Mouse (Mus musculus) MEL (cell line): ENCODE results near the gene Rps13.
A peak's percentile ranks its signal among the peaks of the same experiment; 100 is the strongest.

Experiments
- BHLHE40 ChIP-seq: IDR thresholded peaks from 2 replicates; pipeline ENCODE4 v1.6.1; 2012; ENCODE audit warnings: low read depth, mild to moderate bottlenecking, inconsistent platforms, low read length, improper control_type of control experiment, borderline replicate concordance
- CTCF ChIP-seq, 3 experiments: IDR thresholded peaks in 2 of 3; conservative IDR thresholded peaks in 1 of 3; 2 replicates each; pipeline ENCODE4 v1.5.1; 2011 to 2012; ENCODE audit warnings: low read length in 3 of 3, low read depth in 2 of 3, mild to moderate bottlenecking in 2 of 3, improper control_type of control experiment in 1 of 3, inconsistent platforms in 1 of 3, mixed read lengths in 1 of 3, moderate library complexity in 1 of 3; ENCODE audit not compliant: control insufficient read depth in 1 of 3, insufficient read depth in 1 of 3, poor library complexity in 1 of 3, severe bottlenecking in 1 of 3
- E2F4 ChIP-seq: IDR thresholded peaks from 2 replicates; pipeline ENCODE4 v1.6.1; 2011; ENCODE audit warnings: low read depth, low read length, improper control_type of control experiment, borderline replicate concordance
- EP300 ChIP-seq, 2 experiments: IDR thresholded peaks; 2 replicates each; pipeline ENCODE4 v1.6.1; 2011; ENCODE audit warnings: improper control_type of control experiment in 2 of 2, low read length in 2 of 2, low read depth in 1 of 2, mild to moderate bottlenecking in 1 of 2
- HCFC1 ChIP-seq: IDR thresholded peaks from 2 replicates; pipeline ENCODE4 v1.6.1; 2012; ENCODE audit warnings: low read depth, mild to moderate bottlenecking, inconsistent platforms, low read length, improper control_type of control experiment, moderate library complexity
- JUND ChIP-seq: IDR thresholded peaks from 2 replicates; pipeline ENCODE4 v1.6.1; 2011; ENCODE audit warnings: low read depth, mild to moderate bottlenecking, improper control_type of control experiment, low read length
- MAFK ChIP-seq: IDR thresholded peaks from 2 replicates; pipeline ENCODE4 v1.6.1; 2011; ENCODE audit warnings: low read depth, mild to moderate bottlenecking, low read length, improper control_type of control experiment, borderline replicate concordance
- MAX ChIP-seq: IDR thresholded peaks from 2 replicates; pipeline ENCODE4 v1.6.1; 2011; ENCODE audit warnings: low read length, improper control_type of control experiment
- NRF1 ChIP-seq: IDR thresholded peaks from 2 replicates; pipeline ENCODE4 v1.6.1; 2014; ENCODE audit warnings: low read depth, mild to moderate bottlenecking, inconsistent platforms, low read length, improper control_type of control experiment, moderate library complexity; ENCODE audit not compliant: poor library complexity, insufficient read depth, severe bottlenecking
- POLR2A ChIP-seq, 2 experiments: IDR thresholded peaks; 2 replicates each; pipeline ENCODE4 v1.6.1; 2011 to 2012; ENCODE audit warnings: low read length in 2 of 2, mild to moderate bottlenecking in 2 of 2, control low read depth in 1 of 2, improper control_type of control experiment in 1 of 2, low read depth in 1 of 2, moderate library complexity in 1 of 2; ENCODE audit not compliant: control insufficient read depth in 1 of 2, insufficient read depth in 1 of 2, poor library complexity in 1 of 2
- USF1 ChIP-seq: IDR thresholded peaks from 2 replicates; pipeline ENCODE4 v1.6.1; 2014; ENCODE audit warnings: low read depth, mild to moderate bottlenecking, inconsistent platforms, low read length, improper control_type of control experiment, moderate library complexity
- USF2 ChIP-seq, 2 experiments: IDR thresholded peaks; 2 replicates each; pipeline ENCODE4 v1.6.1; 2011 to 2012; ENCODE audit warnings: improper control_type of control experiment in 2 of 2, low read length in 2 of 2, borderline replicate concordance in 1 of 2, inconsistent platforms in 1 of 2, low read depth in 1 of 2, mild to moderate bottlenecking in 1 of 2; ENCODE audit not compliant: insufficient read depth in 1 of 2

- TF ChIP-seq POLR2A (IDR thresholded peaks at IDR 0.05; ENCODE audit: control insufficient read depth in 1 of 2, insufficient read depth in 1 of 2, low read depth in 1 of 2, low read length in 2 of 2, poor library complexity in 1 of 2) (no peak), CTCF (IDR thresholded peaks at IDR 0.05 in 2 of 3, conservative IDR thresholded peaks at IDR 0.05 in 1 of 3; ENCODE audit: control insufficient read depth in 1 of 3, insufficient read depth in 1 of 3, low read depth in 2 of 3, low read length in 3 of 3, poor library complexity in 1 of 3, severe bottlenecking in 1 of 3) (no peak), E2F4 (no peak), JUND (no peak), MAX (no peak), USF1 (no peak), USF2 (IDR thresholded peaks at IDR 0.05; ENCODE audit: borderline replicate concordance in 1 of 2, insufficient read depth in 1 of 2, low read depth in 1 of 2, low read length in 2 of 2) (no peak), EP300 (IDR thresholded peaks at IDR 0.05; ENCODE audit: low read depth in 1 of 2, low read length in 2 of 2) (peak; percentile 48 to 73; a peak in 3 of 4 replicates), MAFK (no peak), BHLHE40 (no peak), HCFC1 (no peak), NRF1 (no peak)
Measured at GRCm38 (mm10) chr7:116294961-116295360, 39.0 kb downstream of the Rps13 start.
